Mouse (Mus musculus) heart, adult 8-10 months (tissue): ENCODE data around the gene Gm6356. TPM values are rescaled to one million over a fixed set of nuclear protein-coding genes. Genes with fewer than 3 reads are reported as not detected.
"Not testable (repeated sequence)": the region's sequence is repeated elsewhere in the genome, so short reads cannot be mapped to it uniquely, and the experiment has no call there.

ENCODE experiments used
- DNase-seq: peaks from one replicate; pipeline ENCODE4 v3.0.0; 2022; ENCODE audit warnings: low spot score
- total RNA-seq, 4 experiments: library from RNA; stranded (reverse); gene quantifications; 2 replicates each; pipeline ENCODE4 v1.2.4; 2022

Gm6356 gene
- total RNA-seq, result not detected

- not testable (repeated sequence) for DNase-seq
These were observed at the start of gene Gm6356 for GRCm38 (mm10) chr14:6973718-6974117. Gene Gm6356 (minus strand): TSS chr14:6973818.

Other genes with a start within 250 kb of the Gm6356 start
- 1 to 10 TPM in 1 of 4 experiments, under 1 TPM in 1, not detected in 2; 0.60 to 1.0 TPM for gene Gm3636, start 231.5 kb downstream of the Gm6356 start, total RNA-seq
- gene Gm8362, start 199.4 kb downstream of the Gm6356 start, total RNA-seq, result under 1 TPM in 1 of 4 experiments, not detected in 3; 0.29 TPM
- gene Gm3642, start 133.5 kb downstream of the Gm6356 start, total RNA-seq, result under 1 TPM in 1 of 4 experiments, not detected in 3; 0.19 TPM
- under 1 TPM in 1 of 4 experiments, not detected in 3; 0.47 TPM for gene Gm3667, start 83.9 kb downstream of the Gm6356 start, total RNA-seq
- gene Gm10406, start 53.6 kb upstream of the Gm6356 start, total RNA-seq, result under 1 TPM in 1 of 4 experiments, not detected in 3; 0.41 TPM
- gene Gm3685, start 71.2 kb upstream of the Gm6356 start, total RNA-seq, result not detected
- gene Gm3696, start 126.8 kb upstream of the Gm6356 start, total RNA-seq, result under 1 TPM in 1 of 4 experiments, not detected in 3; 0.47 TPM
- not detected for gene Gm6676, start 151.6 kb upstream of the Gm6356 start, total RNA-seq
- under 1 TPM in 2 of 4 experiments, not detected in 2; 0.24 to 0.28 TPM for gene Gm3512, start 200.7 kb upstream of the Gm6356 start, total RNA-seq
- gene Gm16434, start 220.7 kb upstream of the Gm6356 start, total RNA-seq, result not detected